Mouse (Mus musculus) thymus, adult 2 months (tissue): ENCODE measurements around the gene Clmn. TPM values are rescaled to one million over a fixed set of nuclear protein-coding genes. Genes with fewer than 3 reads are reported as not detected.

Experiments used
- DNase-seq: peaks from one replicate; pipeline ENCODE4 v3.0.0; 2021
- H3K27ac ChIP-seq: fragments of 200-500 bp; 2 replicates; pipeline ENCODE4 v1.5.1; 2012; ENCODE audit warnings: low read length, control low read depth; ENCODE audit not compliant: control insufficient read depth, insufficient read depth
- H3K27me3 ChIP-seq: fragments of 200-500 bp; 2 replicates; pipeline ENCODE4 v1.6.1; 2012; ENCODE audit warnings: mild to moderate bottlenecking, low read length, moderate library complexity, mixed read lengths; ENCODE audit not compliant: control insufficient read depth, insufficient read depth
- H3K36me3 ChIP-seq: fragments of 200-500 bp; 2 replicates; pipeline ENCODE4 v1.6.1; 2012; ENCODE audit warnings: mild to moderate bottlenecking, low read length, moderate library complexity; ENCODE audit not compliant: control insufficient read depth, insufficient read depth
- H3K4me1 ChIP-seq: fragments of 200-500 bp; replicated peaks from 2 replicates; pipeline ENCODE4 v1.6.1; 2012; ENCODE audit warnings: low read length; ENCODE audit not compliant: control insufficient read depth, insufficient read depth
- H3K4me3 ChIP-seq: fragments of 200-500 bp; 2 replicates; pipeline ENCODE4 v1.5.1; 2012; ENCODE audit warnings: mild to moderate bottlenecking, low read length, control low read depth, moderate library complexity; ENCODE audit not compliant: control insufficient read depth, insufficient read depth
- CTCF ChIP-seq: fragments of 200-500 bp; IDR thresholded peaks from 2 replicates; pipeline ENCODE4 v1.5.1; 2012; ENCODE audit warnings: mild to moderate bottlenecking, control low read depth, low read length, moderate library complexity, borderline replicate concordance; ENCODE audit not compliant: control insufficient read depth, poor library complexity, insufficient read depth; ENCODE audit errors: extremely low read depth
- POLR2A ChIP-seq: fragments of 200-500 bp; IDR thresholded peaks from 2 replicates; pipeline ENCODE4 v1.6.1; 2012; ENCODE audit warnings: mild to moderate bottlenecking, low read length, control low read depth, moderate library complexity; ENCODE audit not compliant: control insufficient read depth, poor library complexity, insufficient read depth; ENCODE audit errors: extremely low read depth
- WGBS: fragments of 180-500 bp; shearing (Covaris S2); methylation state at CpG from one replicate; pipeline ENCODE4 v1.1.7; 2018; 5-methylcytosine and 5-hydroxymethylcytosine counted together
- polyA plus RNA-seq: library from polyadenylated mRNA; depleted of rRNA; stranded (reverse); fragments of >200 nt; gene quantifications from 2 replicates; pipeline ENCODE4 v1.2.3, GENCODE M21; 2012

Clmn gene
- polyA plus RNA-seq, 1 experiment, result 1.0 TPM

DNA sequence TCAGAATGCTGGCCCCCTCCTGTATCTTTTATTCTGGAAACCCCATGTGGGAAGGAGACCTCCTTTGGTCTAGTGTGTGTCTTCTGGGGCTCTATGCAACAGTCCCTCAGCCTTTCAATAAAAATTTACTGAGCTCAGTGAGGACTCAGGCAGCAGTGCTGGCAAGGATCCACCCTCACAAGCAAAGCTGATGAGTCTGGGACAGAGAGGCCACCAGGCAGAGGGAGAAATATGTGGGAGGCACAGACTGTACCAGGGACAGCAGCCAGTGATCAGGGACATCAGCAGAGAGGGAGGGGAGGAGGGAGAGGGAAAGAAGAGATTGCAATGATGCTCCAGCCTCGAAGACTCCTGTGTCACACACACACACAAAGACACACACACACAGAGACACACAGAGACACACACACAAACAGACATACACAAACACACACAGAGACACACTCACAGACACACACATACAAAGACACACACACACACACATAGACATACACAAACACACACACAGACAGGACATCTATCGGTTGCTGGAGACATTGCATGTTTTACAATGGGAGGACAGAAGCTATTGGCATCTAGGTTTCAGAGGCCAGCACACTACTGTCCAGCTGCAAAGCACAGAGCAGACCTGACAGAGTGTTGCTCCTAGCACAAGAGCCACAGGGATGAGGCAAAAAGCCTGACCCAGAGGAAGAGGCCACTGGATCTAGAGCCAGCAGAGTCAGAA, 27.6 kb downstream of the Clmn start:
- WGBS, result 86% methylated on average over 2 of the region's 2 CpGs
- H3K27ac ChIP-seq, result no peak overlapping the region
- H3K4me1 ChIP-seq, result no peaks in the 10 kb centered on the region
- H3K4me3 ChIP-seq, result no peak overlapping the region
- TF ChIP-seq CTCF (no peak), POLR2A (no peak)
- H3K36me3 ChIP-seq, result no peaks in the 10 kb centered on the region
- DNase-seq, result no peak
- H3K27me3 ChIP-seq, result no peaks in the 10 kb centered on the region

DNA sequence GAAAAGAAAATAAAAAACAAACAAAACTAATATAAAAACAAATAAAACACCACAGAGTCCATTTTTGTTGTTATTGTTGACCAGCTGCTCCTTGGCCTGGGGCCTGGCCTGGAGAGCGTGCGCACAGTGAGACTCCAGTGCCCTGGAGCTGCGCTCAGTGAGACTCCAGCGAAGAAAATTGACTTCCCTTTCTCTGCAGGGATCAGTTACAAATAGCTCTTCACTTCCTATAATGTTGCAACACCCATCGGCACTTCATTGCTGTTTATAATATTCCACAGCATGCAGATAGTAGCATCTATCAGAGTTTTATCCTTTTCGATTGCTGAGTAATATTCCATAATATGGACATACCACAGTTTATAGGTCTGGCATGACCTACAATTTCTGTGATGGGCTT, 28.6 kb downstream of the Clmn start:
- TF ChIP-seq CTCF (no peak), POLR2A (no peak)
- no peak overlapping the region for H3K27ac ChIP-seq
- no peaks in the 10 kb centered on the region for H3K36me3 ChIP-seq
- no peak overlapping the region for H3K4me3 ChIP-seq
- DNase-seq, result no peak
- no peaks in the 10 kb centered on the region for H3K4me1 ChIP-seq
- H3K27me3 ChIP-seq, result no peaks in the 10 kb centered on the region
- WGBS, result 88% methylated on average over 6 of the region's 6 CpGs

DNA sequence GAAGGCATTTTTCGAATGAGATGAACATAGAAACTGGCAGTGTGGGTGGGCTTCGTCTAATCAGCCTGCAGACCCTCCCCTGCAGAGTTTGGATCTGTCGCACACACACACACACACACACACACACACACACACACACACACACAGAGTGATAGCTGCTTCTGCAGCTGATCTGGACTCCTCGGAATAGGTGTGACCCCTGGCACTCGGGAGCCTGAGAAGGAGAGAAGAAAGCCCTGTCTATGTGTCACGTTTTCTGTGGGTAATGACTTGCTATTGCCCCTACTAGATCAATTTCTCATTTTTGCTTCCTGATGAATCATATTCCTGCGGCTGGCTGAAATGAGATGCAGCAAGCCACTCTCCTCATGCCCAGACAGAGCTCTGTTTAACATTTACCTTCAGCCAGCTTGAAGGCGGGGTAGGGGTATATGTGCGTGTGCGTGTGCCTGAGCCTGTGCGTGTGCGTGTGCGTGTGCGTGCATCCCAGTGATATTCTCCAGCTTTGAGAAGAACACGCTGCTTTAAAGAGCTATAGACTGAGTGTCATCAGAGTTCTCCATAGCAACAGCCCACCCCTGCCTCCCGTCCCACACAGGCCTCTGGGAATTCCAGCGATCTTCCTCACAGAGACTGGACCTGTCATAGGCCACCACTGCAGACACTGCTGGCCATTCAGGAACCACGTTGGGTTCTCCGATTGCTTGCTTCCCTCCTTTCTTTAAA, 29.3 kb downstream of the Clmn start:
- TF ChIP-seq POLR2A, result no peak
- TF ChIP-seq CTCF, result no peak
- Histone ChIP-seq H3K4me3 (no peak overlapping the region), H3K27me3 (no peaks in the 10 kb centered on the region), H3K36me3 (no peaks in the 10 kb centered on the region), H3K27ac (no peak overlapping the region), H3K4me1 (no peaks in the 10 kb centered on the region)
- WGBS, result 92% methylated on average over 19 of the region's 19 CpGs
- DNase-seq, result no peak

DNA sequence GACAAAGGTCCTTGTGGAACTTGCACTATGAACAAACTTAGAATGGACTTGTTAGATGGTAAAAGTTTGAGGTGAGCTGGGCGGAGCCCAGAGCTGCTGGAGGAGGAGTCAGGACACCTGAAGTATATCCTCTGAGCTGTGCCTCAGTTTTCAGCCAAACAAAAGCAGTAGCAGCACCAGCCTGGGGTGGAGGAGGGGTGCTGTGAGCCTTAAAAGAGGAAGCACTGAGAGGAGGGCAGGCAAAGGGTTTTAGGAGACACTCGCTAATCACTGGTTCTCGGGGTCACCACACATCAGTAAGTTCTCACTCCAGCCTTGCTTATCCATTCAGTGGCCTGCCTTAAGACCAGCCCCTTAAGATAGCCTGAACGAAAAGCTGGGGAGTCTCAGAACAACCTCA, 30.1 kb downstream of the Clmn start:
- H3K27me3 ChIP-seq, result no peaks in the 10 kb centered on the region
- no peaks in the 10 kb centered on the region for H3K4me1 ChIP-seq
- no peak for DNase-seq
- TF ChIP-seq CTCF (no peak), POLR2A (no peak)
- no peak overlapping the region for H3K27ac ChIP-seq
- no peaks in the 10 kb centered on the region for H3K36me3 ChIP-seq
- no peak overlapping the region for H3K4me3 ChIP-seq
- WGBS, result 35% methylated on average over 4 of the region's 4 CpGs

DNA sequence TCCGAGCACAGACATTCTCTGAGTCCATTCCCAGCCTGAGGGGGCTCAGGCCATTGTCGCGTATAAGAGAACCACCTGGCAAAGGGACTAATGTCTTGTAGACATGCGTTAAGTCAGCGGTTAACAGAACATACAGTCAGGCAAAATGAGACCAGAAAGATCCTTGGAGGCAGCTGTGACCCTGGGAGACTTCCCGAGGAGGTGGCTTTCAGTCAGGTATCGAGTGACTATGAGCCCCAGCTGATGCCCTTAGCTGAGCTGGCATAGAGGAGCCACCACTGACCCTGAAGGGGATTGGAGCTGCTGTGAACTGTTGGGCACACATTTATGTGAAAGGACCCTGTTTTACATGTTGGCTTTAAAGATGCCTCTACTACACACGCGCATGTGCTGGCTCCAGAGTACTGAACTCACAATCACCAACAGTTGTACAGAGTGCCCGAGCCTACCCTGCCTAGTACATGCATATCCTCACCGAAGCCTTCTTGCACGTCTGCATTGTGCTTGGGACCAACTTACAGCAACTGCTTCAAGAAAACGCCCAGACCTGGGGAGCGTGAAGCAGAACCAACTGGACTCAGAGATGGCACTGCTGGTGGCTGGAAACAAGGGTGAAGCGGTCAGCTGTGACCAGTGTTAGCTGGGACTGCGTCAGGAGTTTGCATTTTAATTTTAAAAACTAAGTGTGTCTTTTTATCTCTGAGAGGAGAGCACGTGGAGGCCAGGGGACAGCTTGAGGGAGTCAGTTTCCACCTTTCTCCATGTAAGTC, 34.0 kb downstream of the Clmn start:
- TF ChIP-seq CTCF, result no peak
- TF ChIP-seq POLR2A, result no peak
- Histone ChIP-seq H3K27ac (no peak overlapping the region), H3K36me3 (no peaks in the 10 kb centered on the region), H3K27me3 (no peaks in the 10 kb centered on the region), H3K4me3 (no peak overlapping the region), H3K4me1 (no peaks in the 10 kb centered on the region)
- DNase-seq, result no peak
- WGBS, result 92% methylated on average over 17 of the region's 17 CpGs

DNA sequence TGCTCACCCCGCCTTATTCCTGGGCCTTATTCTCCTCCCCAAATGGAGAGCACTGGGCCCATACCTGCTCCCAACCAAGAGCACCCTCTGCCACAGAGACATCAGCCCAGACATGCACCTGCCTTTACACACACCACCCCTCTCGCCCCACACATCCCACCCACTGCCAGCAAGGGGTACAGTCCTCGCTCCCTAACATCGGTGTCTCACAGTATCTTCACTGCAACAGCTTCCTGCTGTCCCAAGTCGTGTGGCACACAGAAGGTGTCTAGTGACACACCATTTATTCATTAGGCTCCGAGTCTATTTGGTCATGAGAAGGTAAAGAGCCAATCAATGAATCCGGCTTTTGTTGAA, 34.6 kb downstream of the Clmn start:
- no peak for DNase-seq
- H3K4me1 ChIP-seq, result no peaks in the 10 kb centered on the region
- no peaks in the 10 kb centered on the region for H3K27me3 ChIP-seq
- no peak overlapping the region for H3K4me3 ChIP-seq
- H3K27ac ChIP-seq, result no peak overlapping the region
- no peaks in the 10 kb centered on the region for H3K36me3 ChIP-seq
- TF ChIP-seq POLR2A (no peak), CTCF (no peak)
- WGBS, result 78% methylated on average over 7 of the region's 7 CpGs
